Mouse (Mus musculus) embryonic facial prominence, embryonic 15.5 days (tissue): ENCODE results near the gene Cercam. TPM values are rescaled to one million over a fixed set of nuclear protein-coding genes. Genes with fewer than 3 reads are reported as not detected.

Experiments
- ATAC-seq: fragments of 200-750 bp; cut with Nextera tagmentation; 2 replicates; pipeline ENCODE4 v1.8.0; 2017; ENCODE audit warnings: low read depth, moderate TSS enrichment; ENCODE audit not compliant: insufficient number of reproducible peaks, low FRiP score, low TSS enrichment
- H3K27ac ChIP-seq: fragments of 300-500 bp; sonication (generic); replicated peaks from 2 replicates; pipeline ENCODE4 v1.5.1; 2015; ENCODE audit warnings: mild to moderate bottlenecking, inconsistent platforms
- H3K27me3 ChIP-seq: fragments of 300-500 bp; sonication (generic); 2 replicates; pipeline ENCODE4 v1.6.1; 2015; ENCODE audit warnings: inconsistent platforms
- H3K36me3 ChIP-seq: fragments of 300-500 bp; sonication (generic); 2 replicates; pipeline ENCODE4 v1.6.1; 2015; ENCODE audit warnings: mild to moderate bottlenecking, inconsistent platforms
- H3K4me1 ChIP-seq: fragments of 300-500 bp; sonication (generic); 2 replicates; pipeline ENCODE4 v1.6.1; 2015; ENCODE audit warnings: inconsistent platforms
- H3K4me2 ChIP-seq: fragments of 300-500 bp; sonication (generic); replicated peaks from 2 replicates; pipeline ENCODE4 v1.6.1; 2015; ENCODE audit warnings: mild to moderate bottlenecking, inconsistent platforms
- H3K4me3 ChIP-seq: fragments of 300-500 bp; sonication (generic); replicated peaks from 2 replicates; pipeline ENCODE4 v1.5.1; 2015; ENCODE audit warnings: mild to moderate bottlenecking, inconsistent platforms
- H3K9ac ChIP-seq: fragments of 300-500 bp; sonication (generic); 2 replicates; pipeline ENCODE4 v1.6.1; 2015; ENCODE audit warnings: inconsistent platforms
- H3K9me3 ChIP-seq: fragments of 300-500 bp; sonication (generic); replicated peaks from 2 replicates; pipeline ENCODE4 v1.6.1; 2016; ENCODE audit warnings: inconsistent platforms
- WGBS: fragments of 180-500 bp; shearing (Covaris S2); methylation state at CpG from one replicate; pipeline ENCODE4 v1.1.7; 2015; 5-methylcytosine and 5-hydroxymethylcytosine counted together
- polyA plus RNA-seq: library from polyadenylated mRNA; unstranded; fragments of >200 nt; fragmentation: Nextera tagmentation; extraction: Ambion mirVana; gene quantifications from 2 replicates; pipeline ENCODE4 v1.2.1, GENCODE M21; 2015

The Cercam gene
- polyA plus RNA-seq, 1 experiment from 2014 or later = 57.3 TPM

DNA sequence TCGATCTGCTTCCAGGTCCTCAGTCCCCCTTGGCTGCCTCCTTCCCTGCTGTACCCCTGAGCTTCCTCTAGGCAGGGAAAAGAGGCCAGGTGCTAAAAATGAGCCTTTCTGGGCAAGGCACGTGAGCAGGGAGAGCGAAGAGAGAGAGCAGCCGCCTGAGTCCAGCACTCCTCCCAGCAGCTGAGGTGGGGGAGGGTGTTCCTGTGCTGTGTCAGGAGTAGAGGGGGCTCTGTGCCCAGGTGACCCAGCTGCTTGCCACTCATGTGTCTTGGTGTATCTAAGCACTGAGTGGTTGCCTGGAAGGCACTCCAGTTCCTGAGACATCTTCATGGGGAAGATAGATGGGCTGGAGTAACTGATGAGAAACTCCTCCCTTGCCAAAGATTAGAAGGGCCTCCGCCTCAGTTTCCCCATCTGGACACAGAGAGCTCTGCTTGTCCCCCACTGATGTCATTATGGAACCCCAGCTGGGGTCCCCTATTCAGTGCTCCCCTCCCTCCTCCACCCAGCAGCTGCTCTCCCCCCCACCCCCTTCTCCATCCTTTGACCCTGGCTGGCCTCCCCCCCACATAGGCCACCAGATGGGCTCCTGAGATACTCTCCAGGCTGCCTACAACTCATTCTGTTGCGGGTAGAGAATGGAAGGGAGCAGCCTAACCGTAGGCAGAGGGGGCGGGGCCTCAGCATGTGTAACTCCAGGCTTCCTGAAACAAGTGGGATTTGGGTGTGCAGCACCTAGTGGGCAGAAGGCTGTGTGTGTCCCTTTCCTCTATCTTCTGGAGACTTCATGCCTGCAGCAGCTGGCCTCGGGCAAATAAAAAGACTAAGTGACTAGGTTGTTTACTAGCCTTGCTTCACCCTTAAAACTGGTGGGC lies 25.5 kb upstream of the Cercam start:
- no peak for ATAC-seq
- WGBS = 67% methylated on average over 9 of the region's 9 CpGs
- peaks cover 56% of the 10 kb centered on the region for H3K36me3 ChIP-seq
- H3K4me2 ChIP-seq = no peak overlapping the region
- H3K9me3 ChIP-seq = no peaks in the 10 kb centered on the region
- no peak overlapping the region for H3K27ac ChIP-seq
- no peak overlapping the region for H3K4me3 ChIP-seq
- no peak overlapping the region for H3K9ac ChIP-seq
- H3K4me1 ChIP-seq = peaks cover 12% of the 10 kb centered on the region
- H3K27me3 ChIP-seq = peaks cover 56% of the 10 kb centered on the region

DNA sequence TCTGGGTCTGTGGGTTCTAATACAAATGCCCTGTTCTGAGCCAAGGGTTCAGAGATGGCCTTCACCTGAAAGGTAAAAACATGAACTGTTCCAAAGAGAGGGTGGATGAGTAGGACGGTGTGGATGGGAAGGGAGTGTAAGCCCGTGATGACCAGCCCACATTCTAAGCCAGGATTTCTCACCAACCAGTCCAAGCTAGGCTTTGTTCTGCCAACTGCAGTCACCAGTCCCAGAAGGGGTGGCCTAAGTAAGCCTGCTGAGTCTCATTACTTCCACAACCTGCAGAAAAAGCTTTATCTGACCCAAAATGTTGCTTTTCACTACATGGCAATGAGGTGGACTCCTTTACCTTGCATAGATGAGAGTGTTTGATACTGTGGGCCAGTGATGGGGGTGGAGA lies 24.8 kb upstream of the Cercam start:
- no peak for ATAC-seq

DNA sequence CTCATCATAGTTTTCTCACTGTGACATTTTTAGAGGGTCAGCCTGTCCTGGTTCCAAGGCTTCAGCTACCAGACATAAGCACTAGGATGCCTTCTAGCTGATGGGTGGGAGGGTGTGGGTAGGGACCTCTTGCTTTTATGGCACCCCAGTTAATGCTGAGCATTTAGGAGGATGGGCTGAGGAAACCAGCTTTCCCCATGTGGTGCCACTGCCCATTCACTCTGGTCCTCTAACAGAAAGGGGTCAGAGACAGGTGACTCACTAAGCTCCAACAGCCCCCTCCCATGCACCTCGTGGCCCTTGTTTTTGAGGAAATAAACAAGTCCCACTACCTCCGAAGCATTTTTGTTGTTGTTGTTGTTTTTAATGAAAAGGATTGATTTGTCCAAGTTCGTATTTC lies 24.3 kb upstream of the Cercam start:
- Histone ChIP-seq H3K27ac (no peak overlapping the region), H3K27me3 (peaks cover 56% of the 10 kb centered on the region), H3K4me1 (peaks cover 12% of the 10 kb centered on the region), H3K9me3 (no peaks in the 10 kb centered on the region), H3K4me2 (no peak overlapping the region), H3K36me3 (peaks cover 44% of the 10 kb centered on the region), H3K4me3 (no peak overlapping the region), H3K9ac (no peak overlapping the region)
- 34% methylated on average over 3 of the region's 3 CpGs for WGBS
- ATAC-seq = no peak

More for the DNA sequence above, 24.8 kb upstream of the Cercam start:
- Histone ChIP-seq H3K9me3 (no peaks in the 10 kb centered on the region), H3K4me1 (peaks cover 12% of the 10 kb centered on the region), H3K9ac (no peak overlapping the region), H3K36me3 (peaks cover 50% of the 10 kb centered on the region), H3K4me2 (no peak overlapping the region), H3K27me3 (peaks cover 56% of the 10 kb centered on the region), H3K27ac (no peak overlapping the region), H3K4me3 (no peak overlapping the region)
- WGBS = 76% methylated on average over 2 of the region's 2 CpGs

DNA sequence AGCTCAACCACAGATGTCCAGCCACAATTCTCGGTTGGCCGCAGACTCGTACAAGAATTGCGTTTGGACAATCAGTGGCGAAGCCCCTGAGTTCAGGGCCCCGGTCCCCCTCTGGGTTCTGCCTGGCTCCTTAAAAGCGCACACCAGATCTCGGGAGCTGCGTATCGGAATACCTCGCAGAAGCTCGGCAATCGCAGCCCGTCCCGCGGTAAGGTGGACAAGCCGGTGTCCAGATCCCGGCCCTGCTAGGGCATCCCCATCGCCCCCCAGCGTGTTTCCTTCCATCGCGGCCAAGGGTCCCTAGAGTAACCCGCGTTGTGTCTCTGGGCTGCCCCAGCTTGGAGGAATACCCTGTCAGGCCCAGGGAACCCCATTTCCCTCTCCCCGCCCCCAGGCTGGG lies 23.3 kb upstream of the Cercam start:
- H3K9ac ChIP-seq = no peak overlapping the region

DNA sequence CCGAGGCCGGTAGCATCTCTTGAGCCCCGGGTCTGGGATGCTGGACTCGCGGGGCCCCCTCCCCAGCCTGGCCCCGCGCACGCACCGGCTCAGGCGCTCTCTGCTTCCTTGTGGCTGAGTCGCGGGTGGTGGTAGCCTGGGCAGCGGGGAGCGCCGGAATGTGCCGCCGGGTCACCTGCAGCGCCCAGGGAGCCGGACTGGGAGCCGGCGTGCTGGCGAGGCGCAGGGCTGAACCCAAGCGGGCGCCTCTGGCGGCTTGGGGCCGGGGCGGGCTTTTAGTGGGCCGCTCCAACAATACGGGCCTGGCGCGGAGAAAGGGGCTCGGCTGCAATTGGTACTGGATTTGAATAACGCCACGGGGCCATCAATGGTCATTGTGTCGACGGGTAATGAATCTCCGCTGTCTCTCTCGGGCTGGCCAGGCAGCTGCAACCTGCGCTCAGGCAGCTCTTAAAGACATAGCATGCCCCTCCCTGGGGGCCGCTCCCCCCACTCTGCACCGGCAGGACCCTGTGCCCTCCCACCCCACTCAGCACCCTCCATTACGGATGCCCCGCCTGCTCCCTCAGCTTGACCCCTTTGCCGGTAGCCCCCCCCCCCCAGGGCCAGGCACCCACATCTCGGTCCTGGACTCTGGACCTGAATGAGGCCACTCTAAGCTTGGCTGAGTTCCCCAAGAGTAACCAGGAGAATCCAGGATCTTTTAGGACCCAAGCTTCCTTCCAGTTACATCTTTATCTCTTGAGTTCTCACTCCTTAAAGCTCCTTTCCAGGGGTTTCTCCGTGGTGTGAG lies 22.7 kb upstream of the Cercam start:
- peaks cover 32% of the 10 kb centered on the region for H3K36me3 ChIP-seq
- no peaks in the 10 kb centered on the region for H3K9me3 ChIP-seq
- ATAC-seq = no peak
- peak overlapping the region; percentile 26 for H3K4me3 ChIP-seq
- 8% methylated on average over 46 of the region's 47 CpGs for WGBS
- no peak overlapping the region for H3K9ac ChIP-seq
- no peak overlapping the region for H3K27ac ChIP-seq
- peaks cover 12% of the 10 kb centered on the region for H3K4me1 ChIP-seq
- H3K4me2 ChIP-seq = peak overlapping the region; percentile 37
- peaks cover 56% of the 10 kb centered on the region for H3K27me3 ChIP-seq

More for the DNA sequence above, 23.3 kb upstream of the Cercam start:
- Histone ChIP-seq H3K27ac (no peak overlapping the region), H3K4me3 (peak overlapping the region; percentile 26), H3K36me3 (peaks cover 39% of the 10 kb centered on the region), H3K9me3 (no peaks in the 10 kb centered on the region), H3K27me3 (peaks cover 56% of the 10 kb centered on the region), H3K4me1 (peaks cover 12% of the 10 kb centered on the region), H3K4me2 (peak overlapping the region; percentile 37)
- 17% methylated on average over 25 of the region's 25 CpGs for WGBS
- ATAC-seq = no peak

DNA sequence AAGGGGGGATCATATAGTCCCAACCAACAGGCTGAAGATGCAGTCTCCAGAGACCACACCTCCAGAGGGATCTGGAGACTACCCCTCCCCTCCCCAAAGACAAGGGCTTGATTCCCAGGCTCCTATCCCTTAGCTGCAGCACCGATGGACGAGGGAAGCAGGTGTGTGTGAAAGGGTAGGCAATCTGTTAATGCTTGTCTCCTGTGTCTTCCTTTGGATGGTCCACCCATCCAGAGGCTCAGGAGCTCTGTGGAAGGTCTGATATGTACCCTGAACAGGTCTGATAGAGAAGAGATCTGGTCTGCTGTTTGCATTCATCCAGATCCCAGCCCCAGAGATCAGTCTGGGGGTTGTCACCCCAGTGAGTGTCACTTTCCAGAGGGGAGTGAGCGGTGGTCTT lies 22.1 kb upstream of the Cercam start:
- no peak overlapping the region for H3K4me3 ChIP-seq
- 50% methylated on average over 3 of the region's 3 CpGs for WGBS
- H3K27ac ChIP-seq = no peak overlapping the region
- H3K36me3 ChIP-seq = peaks cover 27% of the 10 kb centered on the region
- peaks cover 12% of the 10 kb centered on the region for H3K4me1 ChIP-seq
- H3K9me3 ChIP-seq = no peaks in the 10 kb centered on the region
- no peak for ATAC-seq
- no peak overlapping the region for H3K4me2 ChIP-seq
- H3K27me3 ChIP-seq = peaks cover 56% of the 10 kb centered on the region
- H3K9ac ChIP-seq = no peak overlapping the region

DNA sequence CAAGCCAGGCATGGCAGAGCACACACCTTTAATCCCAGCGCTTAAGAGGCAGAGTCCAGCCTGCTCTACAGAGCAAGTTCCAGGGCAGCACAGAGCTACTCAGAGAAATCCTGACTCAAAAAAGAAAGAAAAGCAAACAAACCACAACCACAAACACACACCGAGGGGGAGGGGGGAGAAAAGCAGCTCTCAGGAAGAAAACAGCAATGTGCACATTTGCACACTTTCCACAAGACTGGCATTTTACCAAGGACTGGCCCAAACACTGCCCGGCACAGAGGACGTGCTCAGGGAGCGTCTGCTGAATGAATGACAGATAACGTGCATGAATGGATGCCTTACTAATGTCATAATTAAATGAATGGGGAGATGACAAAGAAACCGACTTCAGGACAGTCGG lies 19.9 kb upstream of the Cercam start:
- no peak overlapping the region for H3K27ac ChIP-seq
- peaks cover 12% of the 10 kb centered on the region for H3K4me1 ChIP-seq
- WGBS = 61% methylated on average over 8 of the region's 8 CpGs
- H3K27me3 ChIP-seq = peaks cover 42% of the 10 kb centered on the region
- no peaks in the 10 kb centered on the region for H3K9me3 ChIP-seq
- peaks cover 6% of the 10 kb centered on the region; the same call in 1 of the 2 replicates for H3K36me3 ChIP-seq
- ATAC-seq = no peak
- no peak overlapping the region for H3K4me2 ChIP-seq
- H3K4me3 ChIP-seq = no peak overlapping the region
- no peak overlapping the region for H3K9ac ChIP-seq

DNA sequence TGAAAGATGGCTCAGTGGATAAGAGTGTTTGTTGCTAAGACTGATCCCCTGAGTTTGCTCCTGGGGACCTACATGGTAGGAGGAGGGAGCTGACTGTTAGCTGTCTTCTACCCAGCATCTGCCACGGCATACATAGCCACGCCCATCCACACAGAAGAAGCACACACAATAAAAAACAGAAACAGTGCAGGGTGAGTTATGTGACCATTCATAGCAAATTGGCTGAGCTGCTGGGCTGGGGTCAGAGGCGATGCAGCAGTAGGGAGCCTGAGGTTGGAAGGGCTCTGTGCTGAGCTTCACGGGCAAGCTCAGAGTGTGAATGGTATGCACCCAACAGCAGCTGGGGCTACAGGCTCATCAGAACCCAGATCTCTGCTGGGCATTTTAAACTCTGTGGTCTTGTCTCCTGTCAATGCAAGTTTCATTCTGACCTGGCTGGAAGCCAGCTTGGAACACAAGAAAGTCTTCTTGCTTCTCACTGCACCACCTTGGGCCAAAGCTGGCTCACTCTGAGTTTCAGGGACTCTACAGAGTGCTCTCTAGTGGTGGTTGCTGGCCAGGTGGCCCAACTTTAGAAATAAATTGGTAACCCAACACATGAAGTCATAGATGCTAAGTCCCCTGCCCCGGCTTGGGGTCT lies 19.0 kb upstream of the Cercam start:
- Histone ChIP-seq H3K4me3 (no peak overlapping the region), H3K9ac (no peak overlapping the region), H3K27me3 (peaks cover 32% of the 10 kb centered on the region), H3K9me3 (no peaks in the 10 kb centered on the region), H3K4me1 (peaks cover 12% of the 10 kb centered on the region), H3K36me3 (0 out of 2 replicates have a peak, but pooled peaks cover 3% of the 10 kb centered on the region), H3K27ac (no peak overlapping the region), H3K4me2 (no peak overlapping the region)
- 58% methylated on average over 5 of the region's 5 CpGs for WGBS
- ATAC-seq = no peak

DNA sequence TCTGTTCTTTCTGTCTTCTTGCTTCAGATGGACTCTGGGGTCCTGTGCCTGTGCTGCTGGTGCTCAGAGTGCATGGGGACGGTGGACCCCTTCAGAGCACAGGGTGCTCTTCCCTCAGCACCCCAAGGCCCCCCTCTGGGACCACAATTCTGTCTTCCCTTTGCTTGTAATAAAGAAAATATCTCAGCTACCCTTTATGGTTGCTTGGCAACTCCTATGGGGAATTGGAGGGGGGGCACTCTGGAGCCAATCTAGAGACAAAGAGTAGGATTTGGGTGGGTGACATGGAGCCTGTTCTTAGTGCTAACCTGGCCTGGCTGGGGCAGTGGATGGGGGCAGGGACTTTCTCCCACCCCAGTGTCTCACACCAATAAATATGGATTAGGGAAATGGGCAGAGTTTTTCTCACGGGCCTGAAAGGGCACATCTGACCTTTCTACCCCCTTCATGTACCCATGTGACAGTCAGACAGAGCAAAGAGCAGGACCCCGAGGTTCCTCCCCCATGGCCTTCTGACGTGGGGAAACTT lies 15.9 kb upstream of the Cercam start:
- ATAC-seq = no peak
- Histone ChIP-seq H3K27me3 (peaks cover 2% of the 10 kb centered on the region), H3K4me2 (no peak overlapping the region), H3K4me3 (no peak overlapping the region), H3K27ac (no peak overlapping the region), H3K9ac (no peak overlapping the region), H3K4me1 (no peaks in the 10 kb centered on the region), H3K9me3 (no peaks in the 10 kb centered on the region), H3K36me3 (no peaks in the 10 kb centered on the region)
- 64% methylated on average over 4 of the region's 4 CpGs for WGBS

DNA sequence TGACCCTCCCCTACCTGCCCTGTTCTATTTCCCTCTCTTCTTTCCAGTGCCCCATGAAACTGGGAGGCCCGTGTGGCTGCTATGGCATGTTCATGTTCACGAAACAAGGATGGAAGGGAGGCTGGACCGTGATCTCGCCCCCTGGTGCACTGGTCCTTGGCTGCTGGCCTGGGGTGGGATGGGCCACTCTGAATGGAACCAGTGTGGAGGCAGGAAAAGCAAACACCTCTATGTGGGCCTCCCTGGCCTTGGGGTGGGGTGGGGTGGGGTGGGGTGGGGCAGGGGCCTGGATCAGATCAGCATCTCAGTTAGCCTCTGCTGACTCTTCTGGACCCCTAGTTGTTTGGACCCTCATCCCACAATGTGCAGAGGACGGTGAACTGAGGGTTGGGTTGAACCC lies 15.2 kb upstream of the Cercam start:
- H3K4me2 ChIP-seq = no peak overlapping the region
- no peak overlapping the region for H3K9ac ChIP-seq
- WGBS = 66% methylated on average over 5 of the region's 5 CpGs
- H3K27me3 ChIP-seq = no peaks in the 10 kb centered on the region
- ATAC-seq = no peak
- H3K36me3 ChIP-seq = no peaks in the 10 kb centered on the region
- no peaks in the 10 kb centered on the region for H3K4me1 ChIP-seq
- H3K27ac ChIP-seq = 0 out of 2 replicates have a peak overlapping the region, but pooled peaks have one; percentile 2
- no peaks in the 10 kb centered on the region for H3K9me3 ChIP-seq
- H3K4me3 ChIP-seq = no peak overlapping the region
